Mouse (Mus musculus): ENCODE measurements around the gene Os9. TPM values are rescaled to one million over a fixed set of nuclear protein-coding genes. Genes with fewer than 3 reads are reported as not detected.
"Not testable (repeated sequence)": the region's sequence is repeated elsewhere in the genome, so short reads cannot be mapped to it uniquely, and the experiment has no call there.

Gene Os9
- total RNA-seq, 2 experiments from 2014 or later = 120 to 138 TPM

GRCm38 (mm10) chr10:127080901-127081780 is 39.8 kb downstream of the Os9 start:
- peak in 1 of 2 experiments; percentile 35 for DNase-seq

- peak in 1 of 2 experiments; percentile 31 for DNase-seq
Observed at GRCm38 (mm10) chr10:127079665-127080391, 41.1 kb downstream of the Os9 start.

- no peak for DNase-seq
Observed at GRCm38 (mm10) chr10:127078677-127079575, 42.0 kb downstream of the Os9 start.

- no peak for DNase-seq
Observed at GRCm38 (mm10) chr10:127078001-127078676, 42.8 kb downstream of the Os9 start.

- no peak for DNase-seq
Observed at GRCm38 (mm10) chr10:127077515-127077914, 43.4 kb downstream of the Os9 start.

GRCm38 (mm10) chr10:127076082-127076481 is 44.8 kb downstream of the Os9 start:
- no peak for DNase-seq

- no peak for DNase-seq
Observed at GRCm38 (mm10) chr10:127075651-127076050, 45.3 kb downstream of the Os9 start.

- no peak for DNase-seq
Observed at GRCm38 (mm10) chr10:127075080-127075479, 45.9 kb downstream of the Os9 start, which contains the start of gene Agap2. TSS of gene Agap2 (plus strand) at chr10:127075284.

- no peak for DNase-seq
Observed at GRCm38 (mm10) chr10:127073981-127074380, 47.0 kb downstream of the Os9 start.

GRCm38 (mm10) chr10:127072969-127073368 is 48.0 kb downstream of the Os9 start:
- DNase-seq = not testable (repeated sequence)

- not testable (repeated sequence) for DNase-seq
Observed at GRCm38 (mm10) chr10:127072270-127072669, 48.7 kb downstream of the Os9 start.

- no peak for DNase-seq
Observed at GRCm38 (mm10) chr10:127071203-127071602, 49.7 kb downstream of the Os9 start.

- DNase-seq = peak; percentile 94
Observed at GRCm38 (mm10) chr10:127070190-127071121, 50.5 kb downstream of the Os9 start, which contains the start of gene Tspan31. TSS of gene Tspan31 (minus strand) at chr10:127070264.

GRCm38 (mm10) chr10:127069281-127070189 is 51.4 kb downstream of the Os9 start:
- no peak for DNase-seq

- no peak for DNase-seq
Observed at GRCm38 (mm10) chr10:127068360-127069038, 52.4 kb downstream of the Os9 start.

GRCm38 (mm10) chr10:127066519-127067018 is 54.4 kb downstream of the Os9 start:
- DNase-seq = no peak

- no peak for DNase-seq
Observed at GRCm38 (mm10) chr10:127065981-127066380, 55.0 kb downstream of the Os9 start.

Measured in adrenal gland, postnatal 36 days (tissue).